11 mouse cellular contexts compared by ENCODE assay signal in the genomic region with DNA sequence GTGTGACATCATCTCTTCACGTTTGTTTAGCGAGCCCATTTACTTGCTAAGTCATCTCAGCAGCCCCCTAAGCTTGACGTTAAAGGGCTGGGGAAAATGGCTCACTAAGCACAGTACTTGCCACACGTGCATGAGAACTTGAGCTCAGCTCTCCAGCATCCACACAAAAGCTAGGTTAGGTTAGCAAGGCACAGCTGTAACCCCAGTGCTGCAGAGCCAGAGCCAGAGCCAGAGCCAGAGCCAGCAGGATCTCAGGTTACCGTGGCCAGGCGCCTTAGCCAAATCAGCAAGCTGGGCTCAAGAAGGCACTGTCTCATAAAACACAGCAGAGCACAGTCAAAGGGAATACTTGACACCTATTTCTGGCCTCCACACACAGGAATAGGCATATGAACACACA. TPM values are rescaled to one million over a fixed set of nuclear protein-coding genes. Genes with fewer than 3 reads are reported as not detected.
A peak's percentile ranks its signal among the peaks of the same experiment; 100 is the strongest.
DNase-seq lines count a peak whose midpoint lies in the region; ATAC-seq and TF ChIP-seq lines count a peak whose summit lies in the region.
"Had no signal": no experiment of that assay in that cellular context is flagged by ENCODE, and none has a peak within 500 bp of the region (broad histone marks: within the 10 kb centered on the region; RNA-seq: fewer than 3 reads in every experiment).

No protein-coding gene starts in this region.

- H3K79me3 ChIP-seq in C2C12 (ENCODE audit: low read depth), result peaks cover 25% of the 10 kb centered on the region

- no peak overlapping the region for H3K4me3 ChIP-seq in heart, embryonic 11.5 days (ENCODE audit: low read depth, low read length)
- H3K4me3 ChIP-seq in C2C12 (ENCODE audit: insufficient read depth, poor library complexity, severe bottlenecking), result no peak overlapping the region
- H3K4me3 ChIP-seq in intestine, postnatal 0 days (ENCODE audit: low read depth, low read length), result no peak overlapping the region

- H3K4me1 ChIP-seq in heart, embryonic 11.5 days (ENCODE audit: control insufficient read depth, insufficient read depth, low read length), result peaks cover 57% of the 10 kb centered on the region
- H3K4me1 ChIP-seq in intestine, postnatal 0 days (replicated peaks; ENCODE audit: control insufficient read depth, insufficient read depth, low read length), result peaks cover 16% of the 10 kb centered on the region

- no peak overlapping the region for H3K4me2 ChIP-seq in heart, embryonic 11.5 days
- H3K4me2 ChIP-seq in intestine, postnatal 0 days (replicated peaks; ENCODE audit: low read depth), result no peak overlapping the region

- 73% methylated on average over 6 of the region's 6 CpGs for WGBS in heart, embryonic 11.5 days (ENCODE audit: insufficient replicate concordance)
- WGBS in intestine, postnatal 0 days, result 51% methylated on average over 6 of the region's 6 CpGs

- no peak for TF ChIP-seq CTCF in C2C12 (IDR thresholded peaks at IDR 0.05; ENCODE audit: control insufficient read depth, insufficient read depth, insufficient read length)
- TF ChIP-seq CTCF in intestine, postnatal 0 days (IDR thresholded peaks at IDR 0.05; ENCODE audit: low read depth), result no peak

- no peak overlapping the region for H3K9ac ChIP-seq in heart, embryonic 11.5 days (ENCODE audit: low read depth, low read length)
- peak overlapping the region; percentile 17; the same call in 1 of the 2 replicates for H3K9ac ChIP-seq in intestine, postnatal 0 days (ENCODE audit: low read depth, low read length)

- no peak for ATAC-seq in heart, embryonic 11.5 days (replicated peaks; ENCODE audit: insufficient number of reproducible peaks, low FRiP score, low TSS enrichment)
- no peak for ATAC-seq in intestine, postnatal 0 days

- peaks cover 2% of the 10 kb centered on the region; the same call in 1 of the 2 replicates for H3K36me3 ChIP-seq in heart, embryonic 11.5 days (ENCODE audit: control insufficient read depth, insufficient read depth, low read length)
- H3K36me3 ChIP-seq in C2C12 (ENCODE audit: control insufficient read depth, insufficient read depth), result peaks cover 19% of the 10 kb centered on the region
- peaks cover 12% of the 10 kb centered on the region; the same call in 1 of the 2 replicates for H3K36me3 ChIP-seq in intestine, postnatal 0 days (ENCODE audit: control insufficient read depth, insufficient read depth)

- no peak overlapping the region for H3ac ChIP-seq in C2C12 (ENCODE audit: control insufficient read depth, insufficient read length, low read depth)

- H3K79me2 ChIP-seq in C2C12 (ENCODE audit: control insufficient read depth, insufficient read depth), result peaks cover 78% of the 10 kb centered on the region

- H3K27me3 ChIP-seq in heart, embryonic 11.5 days (ENCODE audit: control insufficient read depth, insufficient read depth, low read length), result no peaks in the 10 kb centered on the region
- no peaks in the 10 kb centered on the region for H3K27me3 ChIP-seq in C2C12 (ENCODE audit: control insufficient read depth, insufficient read depth, insufficient read length)
- H3K27me3 ChIP-seq in intestine, postnatal 0 days (replicated peaks; ENCODE audit: control insufficient read depth, insufficient read depth, low read length), result no peaks in the 10 kb centered on the region

- no peaks in the 10 kb centered on the region for H3K9me3 ChIP-seq in heart, embryonic 11.5 days (replicated peaks; ENCODE audit: control insufficient read depth, low read length)
- no peaks in the 10 kb centered on the region for H3K9me3 ChIP-seq in intestine, postnatal 0 days (ENCODE audit: control insufficient read depth)

- peak; percentile 93 for DNase-seq in heart, adult 11 months
- peak; percentile 60 for DNase-seq in gastrocnemius, postnatal 10 days
- no peak for DNase-seq in c-Kit-positive CD71-positive TER-119-positive erythroid progenitor cells, embryonic 14.5 days (ENCODE audit: low spot score)
- no peak for DNase-seq in right cerebral cortex, postnatal 10 days (ENCODE audit: low spot score in 2 of 2)
- DNase-seq in cerebellum, adult 18-20 months, result no peak
- DNase-seq: cerebellum, adult 9-10 months; lung, postnatal 36 days had no signal

- H3K27ac ChIP-seq in heart, embryonic 11.5 days (ENCODE audit: low read depth, low read length), result no peak overlapping the region
- H3K27ac ChIP-seq in intestine, postnatal 0 days (ENCODE audit: low read depth, low read length), result peak overlapping the region; percentile 76

TF ChIP-seq in C2C12, 6 proteins besides CTCF, POLR2A, EP300 and RAD21:
- TF ChIP-seq MYOG (IDR thresholded peaks at IDR 0.05; ENCODE audit: control insufficient read depth, extremely low read depth, insufficient read length) (no peak), MYOD1 (IDR thresholded peaks at IDR 0.05; ENCODE audit: control insufficient read depth, insufficient read length, low read depth) (peak; percentile 6), MAX (IDR thresholded peaks at IDR 0.05) (no peak), USF1 (IDR thresholded peaks at IDR 0.05; ENCODE audit: low read depth) (no peak)
TF ChIP-seq in C2C12: peak in this region for 1.

RNA-seq across cellular contexts. Expression of a gene that starts 31.0 kb away (rescaled TPM):
- 36.3 and 41.3 TPM in 2 replicates for polyA plus RNA-seq in heart, embryonic 11.5 days (2014; fragmentation: Nextera tagmentation; extraction: Ambion mirVana)
- 51.6 TPM for polyA plus RNA-seq in C2C12 (2012; fragmentation: generic; extraction: Trizol)
- 10 to 100 TPM; 45.4 to 49.7 TPM for total RNA-seq in gastrocnemius, postnatal 10 days (2021)
- polyA plus RNA-seq in intestine, postnatal 0 days (2015; fragmentation: Nextera tagmentation; extraction: Ambion mirVana), result 47.2 and 47.6 TPM in 2 replicates

RNA-seq across cellular contexts. Expression of a gene that starts 59.2 kb away (rescaled TPM):
- polyA plus RNA-seq in heart, embryonic 11.5 days (2014; fragmentation: Nextera tagmentation; extraction: Ambion mirVana), result 1.2 and 2.5 TPM in 2 replicates
- polyA plus RNA-seq in C2C12 (2012; fragmentation: generic; extraction: Trizol), result not detected
- 10 to 100 TPM in 1 of 2 experiments, 1 to 10 TPM in 1; 8.3 to 10.0 TPM for total RNA-seq in gastrocnemius, postnatal 10 days (2021)
- 3.8 and 4.0 TPM in 2 replicates for polyA plus RNA-seq in intestine, postnatal 0 days (2015; fragmentation: Nextera tagmentation; extraction: Ambion mirVana)
- polyA plus RNA-seq: neural tube, embryonic 14.5 days had no signal

Comparison
In these comparisons a context has a peak if more than half of its experiments do, and no peak if none do; other contexts are left out.
1. DNase-seq: peak in heart, adult 11 months (single experiment) and gastrocnemius, postnatal 10 days (single experiment); none in c-Kit-positive CD71-positive TER-119-positive erythroid progenitor cells, embryonic 14.5 days (single experiment), right cerebral cortex, postnatal 10 days (0 of 2) and cerebellum, adult 18-20 months (0 of 2).